Mouse (Mus musculus): Measurements from ENCODE around the gene Vps35l.

- TF ChIP-seq CTCF (IDR thresholded peaks at IDR 0.05; ENCODE audit: insufficient read depth, low read length), result no peak
- TF ChIP-seq POLR2A (IDR thresholded peaks at IDR 0.05; ENCODE audit: borderline replicate concordance, extremely low read depth, low read depth, low read length), result no peak
Observed at GRCm38 (mm10) chr7:118749706-118750105, 9.7 kb downstream of the Vps35l start.
